Mouse (Mus musculus): ENCODE data around the gene Ciapin1. TPM values are rescaled to one million over a fixed set of nuclear protein-coding genes. Genes with fewer than 3 reads are reported as not detected.

Gene Ciapin1
- polyA plus RNA-seq (2015; fragmentation: Nextera tagmentation; extraction: Ambion mirVana), result 103 and 112 TPM in 2 replicates

- DNase-seq (ENCODE audit: low spot score), result peak; percentile 97
Measured at GRCm38 (mm10) chr8:94837662-94838574, at the start of gene Ciapin1, which contains the start of gene Coq9. Ciapin1 (minus strand) TSS chr8:94838358. Coq9 (plus strand) TSS chr8:94838321.

- DNase-seq (ENCODE audit: low spot score), result no peak
Measured at GRCm38 (mm10) chr8:94880742-94881141, 42.6 kb upstream of the Ciapin1 start.

GRCm38 (mm10) chr8:94876820-94877219 lies 38.7 kb upstream of the Ciapin1 start:
- DNase-seq (ENCODE audit: low spot score), result no peak

GRCm38 (mm10) chr8:94876197-94876730 lies 38.1 kb upstream of the Ciapin1 start, which contains the start of gene Dok4:
Dok4 (minus strand) TSS chr8:94876330.
- peak; percentile 75 for DNase-seq (ENCODE audit: low spot score)

GRCm38 (mm10) chr8:94875871-94876150 lies 37.7 kb upstream of the Ciapin1 start:
- no peak for DNase-seq (ENCODE audit: low spot score)

GRCm38 (mm10) chr8:94875096-94875870 lies 37.1 kb upstream of the Ciapin1 start:
- no peak for DNase-seq (ENCODE audit: low spot score)

GRCm38 (mm10) chr8:94874358-94874757 lies 36.2 kb upstream of the Ciapin1 start:
- DNase-seq (ENCODE audit: low spot score), result peak; percentile 73

- DNase-seq (ENCODE audit: low spot score), result no peak
Measured at GRCm38 (mm10) chr8:94872576-94872975, 34.4 kb upstream of the Ciapin1 start.

GRCm38 (mm10) chr8:94872156-94872555 lies 34.0 kb upstream of the Ciapin1 start:
- DNase-seq (ENCODE audit: low spot score), result no peak

GRCm38 (mm10) chr8:94871108-94871894 lies 33.1 kb upstream of the Ciapin1 start:
- DNase-seq (ENCODE audit: low spot score), result peak; percentile 25

- DNase-seq (ENCODE audit: low spot score), result no peak
Measured at GRCm38 (mm10) chr8:94870474-94871107, 32.4 kb upstream of the Ciapin1 start.

- no peak for DNase-seq (ENCODE audit: low spot score)
Measured at GRCm38 (mm10) chr8:94870003-94870402, 31.8 kb upstream of the Ciapin1 start.

- DNase-seq (ENCODE audit: low spot score), result no peak
Measured at GRCm38 (mm10) chr8:94869146-94869545, 31.0 kb upstream of the Ciapin1 start.

- no peak for DNase-seq (ENCODE audit: low spot score)
Measured at GRCm38 (mm10) chr8:94866921-94867320, 28.8 kb upstream of the Ciapin1 start.

- no peak for DNase-seq (ENCODE audit: low spot score)
Measured at GRCm38 (mm10) chr8:94865292-94865691, 27.1 kb upstream of the Ciapin1 start.

GRCm38 (mm10) chr8:94863897-94864673 lies 25.9 kb upstream of the Ciapin1 start:
- no peak for DNase-seq (ENCODE audit: low spot score)

GRCm38 (mm10) chr8:94862487-94863220 lies 24.5 kb upstream of the Ciapin1 start:
- no peak for DNase-seq (ENCODE audit: low spot score)

- peak; percentile 50 for DNase-seq (ENCODE audit: low spot score)
Measured at GRCm38 (mm10) chr8:94861352-94861910, 23.3 kb upstream of the Ciapin1 start.
